Mouse (Mus musculus): ENCODE results near the gene Kifc5b. TPM values are rescaled to one million over a fixed set of nuclear protein-coding genes. Genes with fewer than 3 reads are reported as not detected.
A peak's percentile ranks its signal among the peaks of the same experiment; 100 is the strongest.
"Not testable (repeated sequence)": the region's sequence is repeated elsewhere in the genome, so short reads cannot be mapped to it uniquely, and the experiment has no call there.

The Kifc5b gene
- total RNA-seq, 2 experiments from 2014 or later: 2.6 to 16.0 TPM

GRCm38 (mm10) chr17:26917560-26917959 lies 669 bp downstream of the Kifc5b start:
- not testable (repeated sequence) for ATAC-seq (replicated peaks; ENCODE audit: poor library complexity)

- ATAC-seq (replicated peaks; ENCODE audit: poor library complexity): no peak
These were observed 1.5 kb downstream of the Kifc5b start for GRCm38 (mm10) chr17:26918343-26918742.

GRCm38 (mm10) chr17:26919516-26919915 lies 2.6 kb downstream of the Kifc5b start:
- not testable (repeated sequence) for ATAC-seq (replicated peaks; ENCODE audit: poor library complexity)

- not testable (repeated sequence) for ATAC-seq (replicated peaks; ENCODE audit: poor library complexity)
These were observed 5.5 kb downstream of the Kifc5b start for GRCm38 (mm10) chr17:26922368-26922767.

- not testable (repeated sequence) for ATAC-seq (replicated peaks; ENCODE audit: poor library complexity)
These were observed 8.5 kb downstream of the Kifc5b start for GRCm38 (mm10) chr17:26925414-26925813.

- peak; percentile 42 for ATAC-seq (replicated peaks; ENCODE audit: poor library complexity)
These were observed 14.9 kb downstream of the Kifc5b start for GRCm38 (mm10) chr17:26931795-26932194.

GRCm38 (mm10) chr17:26932839-26933398 lies 16.0 kb downstream of the Kifc5b start, which contains the start of gene Phf1:
TSS of gene Phf1 (plus strand) at chr17:26933052.
- peak; percentile 93 for ATAC-seq (replicated peaks; ENCODE audit: poor library complexity)

- ATAC-seq (replicated peaks; ENCODE audit: poor library complexity): no peak
These were observed 16.5 kb downstream of the Kifc5b start for GRCm38 (mm10) chr17:26933419-26933818.

- no peak for ATAC-seq (replicated peaks; ENCODE audit: poor library complexity)
These were observed 17.3 kb downstream of the Kifc5b start for GRCm38 (mm10) chr17:26933885-26934827.

- ATAC-seq (replicated peaks; ENCODE audit: poor library complexity): no peak
These were observed 18.1 kb downstream of the Kifc5b start for GRCm38 (mm10) chr17:26935027-26935426.

- ATAC-seq (replicated peaks; ENCODE audit: poor library complexity): no peak
These were observed 19.6 kb downstream of the Kifc5b start for GRCm38 (mm10) chr17:26936453-26936852.

GRCm38 (mm10) chr17:26936921-26937695 lies 20.2 kb downstream of the Kifc5b start:
- ATAC-seq (replicated peaks; ENCODE audit: poor library complexity): no peak

- no peak for ATAC-seq (replicated peaks; ENCODE audit: poor library complexity)
These were observed 21.2 kb downstream of the Kifc5b start for GRCm38 (mm10) chr17:26937883-26938695.

GRCm38 (mm10) chr17:26938731-26939130 lies 21.8 kb downstream of the Kifc5b start:
- ATAC-seq (replicated peaks; ENCODE audit: poor library complexity): no peak

GRCm38 (mm10) chr17:26939178-26939972 lies 22.5 kb downstream of the Kifc5b start, which contains the start of gene Cuta:
TSS of gene Cuta (minus strand) at chr17:26939569.
- peak; percentile 88 for ATAC-seq (replicated peaks; ENCODE audit: poor library complexity)

GRCm38 (mm10) chr17:26939973-26940300 lies 23.0 kb downstream of the Kifc5b start:
- no peak for ATAC-seq (replicated peaks; ENCODE audit: poor library complexity)

- ATAC-seq (replicated peaks; ENCODE audit: poor library complexity): no peak
These were observed 24.3 kb downstream of the Kifc5b start, which contains the start of gene Syngap1 for GRCm38 (mm10) chr17:26941031-26941789. TSS of gene Syngap1 (plus strand) at chr17:26941253.

GRCm38 (mm10) chr17:26941841-26942570 lies 25.1 kb downstream of the Kifc5b start:
- no peak for ATAC-seq (replicated peaks; ENCODE audit: poor library complexity)
